Mouse (Mus musculus) cerebellum, adult 9-11 months (tissue): ENCODE measurements around the gene Cypt15.
"Not testable (repeated sequence)": the region's sequence is repeated elsewhere in the genome, so short reads cannot be mapped to it uniquely, and the experiment has no call there.

Experiments
- DNase-seq: peaks from one replicate; pipeline ENCODE4 v3.0.0; 2022

The Cypt15 gene

GRCm38 (mm10) chrX:39345967-39346366 lies at the start of gene Cypt15:
Gene Cypt15, plus strand, starts transcription at chrX:39346267.
- not testable (repeated sequence) for DNase-seq

- no peak for DNase-seq
These were observed 24.9 kb downstream of the Cypt15 start for GRCm38 (mm10) chrX:39370932-39371331.

GRCm38 (mm10) chrX:39378830-39379229 lies 32.8 kb downstream of the Cypt15 start:
- DNase-seq: no peak

- no peak for DNase-seq
These were observed 37.7 kb downstream of the Cypt15 start for GRCm38 (mm10) chrX:39383806-39384205.
